Mouse (Mus musculus) embryonic facial prominence, embryonic 11.5 days (tissue): Measurements from ENCODE around the gene Iqschfp. TPM values are rescaled to one million over a fixed set of nuclear protein-coding genes. Genes with fewer than 3 reads are reported as not detected.
A peak's percentile ranks its signal among the peaks of the same experiment; 100 is the strongest.

Experiments
- ATAC-seq: fragments of 200-750 bp; cut with Nextera tagmentation; replicated peaks from 2 replicates; pipeline ENCODE4 v1.8.0; 2017; ENCODE audit warnings: low read depth; ENCODE audit not compliant: insufficient number of reproducible peaks, low FRiP score, low TSS enrichment
- DNase-seq: peaks from one replicate; pipeline ENCODE4 v3.0.0-alpha.2; 2015; ENCODE audit warnings: low spot score
- H3K27ac ChIP-seq: fragments of 300-500 bp; sonication (generic); replicated peaks from 2 replicates; pipeline ENCODE4 v1.5.1; 2014; ENCODE audit warnings: mild to moderate bottlenecking, low read depth, low read length, control low read depth
- H3K27me3 ChIP-seq: fragments of 300-500 bp; sonication (generic); 2 replicates; pipeline ENCODE4 v1.6.1; 2014; ENCODE audit warnings: mild to moderate bottlenecking, low read length, moderate library complexity, mixed read lengths; ENCODE audit not compliant: control insufficient read depth, insufficient read depth
- H3K36me3 ChIP-seq: fragments of 300-500 bp; sonication (generic); replicated peaks from 2 replicates; pipeline ENCODE4 v1.6.1; 2014; ENCODE audit warnings: low read depth, mild to moderate bottlenecking, low read length, moderate library complexity, mixed read lengths; ENCODE audit not compliant: control insufficient read depth, insufficient read depth
- H3K4me1 ChIP-seq: fragments of 300-500 bp; sonication (generic); 2 replicates; pipeline ENCODE4 v1.6.1; 2014; ENCODE audit warnings: low read length, mixed read lengths; ENCODE audit not compliant: control insufficient read depth, insufficient read depth
- H3K4me2 ChIP-seq: fragments of 300-500 bp; sonication (generic); 2 replicates; pipeline ENCODE4 v1.6.1; 2014; ENCODE audit warnings: low read depth, mild to moderate bottlenecking, control low read depth, low read length, moderate library complexity
- H3K4me3 ChIP-seq: fragments of 300-500 bp; sonication (generic); 2 replicates; pipeline ENCODE4 v1.5.1; 2014; ENCODE audit warnings: low read depth, low read length, control low read depth
- H3K9ac ChIP-seq: fragments of 300-500 bp; sonication (generic); replicated peaks from 2 replicates; pipeline ENCODE4 v1.6.1; 2014; ENCODE audit warnings: mild to moderate bottlenecking, control low read depth, low read length
- H3K9me3 ChIP-seq: fragments of 300-500 bp; sonication (generic); replicated peaks from 2 replicates; pipeline ENCODE4 v1.6.1; 2016; ENCODE audit warnings: mild to moderate bottlenecking, low read length, inconsistent platforms, mixed read lengths; ENCODE audit not compliant: control insufficient read depth
- WGBS: fragments of 180-500 bp; shearing (Covaris S2); extraction: QIAGEN DNeasy Blood & Tissue Kit; methylation state at CpG from one replicate; pipeline ENCODE4 v1.1.7; 2014; 5-methylcytosine and 5-hydroxymethylcytosine counted together
- polyA plus RNA-seq: library from polyadenylated mRNA; unstranded; fragments of >200 nt; fragmentation: Nextera tagmentation; extraction: Ambion mirVana; gene quantifications from 2 replicates; pipeline ENCODE4 v1.2.1, GENCODE M21; 2014

The Iqschfp gene
- polyA plus RNA-seq, 1 experiment from 2014 or later = 0.87 TPM

DNA sequence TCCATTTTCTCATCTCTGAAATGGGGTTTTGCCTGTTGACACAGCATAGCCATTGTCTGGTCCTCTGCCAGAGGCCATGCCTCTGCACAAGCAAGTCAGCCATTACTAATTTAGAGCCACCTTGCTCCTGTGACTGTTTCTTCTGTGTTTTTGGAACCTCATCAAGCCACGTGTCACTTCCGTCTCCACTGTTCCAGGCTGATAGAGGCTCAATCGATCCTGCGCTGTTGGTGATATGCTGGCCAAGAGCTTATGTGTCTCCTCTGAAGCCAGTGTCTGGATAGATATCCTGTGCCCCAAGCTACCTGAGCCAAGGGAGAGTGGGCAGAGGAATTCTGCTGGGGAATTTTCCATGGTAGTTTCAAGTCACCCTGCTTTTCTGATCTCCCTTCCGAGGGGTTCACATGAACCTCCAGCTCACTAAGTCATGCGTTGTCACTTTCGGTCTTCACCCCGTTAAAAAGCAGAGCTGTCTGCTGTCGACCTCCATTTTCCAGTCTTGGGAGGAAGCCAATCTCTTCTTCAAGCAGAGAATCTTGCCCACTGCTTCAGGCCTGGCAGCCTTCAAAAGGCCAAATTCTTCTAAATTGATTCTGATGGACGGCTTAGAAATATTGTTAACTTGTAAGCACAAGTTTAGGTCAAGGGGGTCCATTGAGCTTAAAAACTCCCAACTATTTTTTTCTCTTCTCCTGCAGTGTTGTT lies 683.8 kb downstream of the Iqschfp start:
- H3K4me3 ChIP-seq = no peak overlapping the region
- H3K4me2 ChIP-seq = no peak overlapping the region
- no peak overlapping the region for H3K9ac ChIP-seq
- no peak for DNase-seq
- H3K27me3 ChIP-seq = no peaks in the 10 kb centered on the region
- no peak overlapping the region for H3K27ac ChIP-seq
- no peaks in the 10 kb centered on the region; the same call in 1 of the 2 replicates for H3K4me1 ChIP-seq
- WGBS = 73% methylated on average over 10 of the region's 10 CpGs
- no peaks in the 10 kb centered on the region for H3K9me3 ChIP-seq
- H3K36me3 ChIP-seq = no peaks in the 10 kb centered on the region
- no peak for ATAC-seq

DNA sequence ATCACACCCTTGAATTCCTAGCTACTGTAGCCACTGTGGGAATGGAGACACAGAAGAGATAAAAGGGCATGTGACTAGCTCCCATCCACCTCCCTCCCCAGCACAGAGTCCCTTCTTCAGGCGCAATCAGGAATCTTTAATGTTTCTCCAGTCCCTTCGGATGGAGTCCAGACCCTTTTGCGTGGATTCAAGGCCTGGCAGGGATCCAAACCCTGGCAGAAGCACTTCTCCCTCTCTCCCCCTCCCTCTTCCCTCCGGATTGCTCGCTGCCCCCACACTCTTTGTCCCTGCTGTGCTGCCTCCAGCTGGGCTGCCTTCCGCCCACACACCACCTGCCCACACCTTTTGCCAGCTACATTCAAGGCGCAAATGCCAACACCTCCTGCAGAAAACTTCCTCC lies 684.4 kb downstream of the Iqschfp start:
- no peaks in the 10 kb centered on the region; the same call in 1 of the 2 replicates for H3K4me1 ChIP-seq
- no peak overlapping the region for H3K27ac ChIP-seq
- no peaks in the 10 kb centered on the region for H3K36me3 ChIP-seq
- no peaks in the 10 kb centered on the region for H3K9me3 ChIP-seq
- no peaks in the 10 kb centered on the region for H3K27me3 ChIP-seq
- no peak overlapping the region for H3K4me3 ChIP-seq
- peak; percentile 43 for DNase-seq
- whole genome bisulfite sequencing = 26% methylated on average over 7 of the region's 7 CpGs
- no peak overlapping the region for H3K9ac ChIP-seq
- no peak overlapping the region for H3K4me2 ChIP-seq
- ATAC-seq = no peak

- no peaks in the 10 kb centered on the region for H3K36me3 ChIP-seq
- 62% methylated on average over 5 of the region's 5 CpGs for WGBS
- H3K4me1 ChIP-seq = no peaks in the 10 kb centered on the region; the same call in 1 of the 2 replicates
- H3K4me3 ChIP-seq = no peak overlapping the region
- ATAC-seq (no peak), DNase-seq (no peak)
- H3K9ac ChIP-seq = no peak overlapping the region
- no peaks in the 10 kb centered on the region for H3K27me3 ChIP-seq
- H3K27ac ChIP-seq = no peak overlapping the region
- H3K9me3 ChIP-seq = no peaks in the 10 kb centered on the region
- H3K4me2 ChIP-seq = no peak overlapping the region
Observed at GRCm38 (mm10) chr3:68576948-68577347, 684.9 kb downstream of the Iqschfp start.

GRCm38 (mm10) chr3:68581591-68581990 lies 689.6 kb downstream of the Iqschfp start:
- H3K4me1 ChIP-seq = peaks cover 5% of the 10 kb centered on the region
- no peaks in the 10 kb centered on the region for H3K27me3 ChIP-seq
- H3K9ac ChIP-seq = no peak overlapping the region
- WGBS = 66% methylated on average over 13 of the region's 13 CpGs
- no peak overlapping the region for H3K4me2 ChIP-seq
- no peaks in the 10 kb centered on the region for H3K36me3 ChIP-seq
- no peak overlapping the region for H3K27ac ChIP-seq
- no peaks in the 10 kb centered on the region for H3K9me3 ChIP-seq
- DNase-seq = no peak
- no peak overlapping the region for H3K4me3 ChIP-seq
- no peak for ATAC-seq

GRCm38 (mm10) chr3:68582103-68582740 lies 690.2 kb downstream of the Iqschfp start:
- H3K36me3 ChIP-seq = no peaks in the 10 kb centered on the region
- WGBS = 67% methylated on average over 12 of the region's 12 CpGs
- H3K4me2 ChIP-seq = no peak overlapping the region
- ATAC-seq = 0 out of 2 replicates have a peak, but pooled peaks have one; percentile 25
- H3K27ac ChIP-seq = no peak overlapping the region
- H3K4me1 ChIP-seq = peaks cover 5% of the 10 kb centered on the region
- no peak overlapping the region for H3K9ac ChIP-seq
- H3K4me3 ChIP-seq = no peak overlapping the region
- peak; percentile 46 for DNase-seq
- no peaks in the 10 kb centered on the region for H3K9me3 ChIP-seq
- no peaks in the 10 kb centered on the region for H3K27me3 ChIP-seq

DNA sequence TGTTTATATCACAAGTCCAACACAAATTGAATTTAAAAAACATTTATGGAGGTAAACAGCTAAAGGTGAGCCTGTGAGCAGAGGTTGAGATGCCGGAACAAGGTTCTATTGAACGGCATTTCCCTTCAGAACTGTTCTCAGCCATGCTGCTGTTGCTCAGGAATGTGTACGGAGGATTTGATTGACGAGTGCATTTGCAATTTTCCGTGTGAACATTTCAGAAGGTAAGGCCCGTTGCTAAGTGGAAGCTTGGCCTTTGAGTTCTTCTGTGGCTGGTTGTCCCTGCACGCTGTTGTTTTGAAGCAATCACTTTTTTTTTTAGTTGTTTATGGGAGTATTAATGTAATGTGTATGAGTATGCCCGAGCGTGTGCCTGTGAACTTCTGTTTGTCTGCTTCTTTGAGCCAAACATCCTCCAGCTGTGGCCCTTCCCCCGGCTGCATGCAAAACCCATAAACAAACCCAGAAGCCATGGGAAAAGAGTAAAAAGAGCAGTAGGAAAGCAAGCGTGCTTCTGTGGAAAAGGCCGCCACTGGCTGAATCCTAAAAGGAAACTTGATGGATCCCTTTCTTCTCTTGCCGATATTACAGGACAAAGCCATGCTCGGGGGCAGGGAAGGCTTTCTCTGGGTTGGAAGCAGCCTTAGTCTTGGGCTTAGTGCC lies 691.1 kb downstream of the Iqschfp start:
- Histone ChIP-seq H3K4me1 (peaks cover 10% of the 10 kb centered on the region), H3K36me3 (no peaks in the 10 kb centered on the region), H3K27ac (peak overlapping the region; percentile 43; the same call in 1 of the 2 replicates), H3K9ac (no peak overlapping the region), H3K27me3 (no peaks in the 10 kb centered on the region), H3K4me2 (peak overlapping the region; percentile 17; the same call in 1 of the 2 replicates), H3K4me3 (no peak overlapping the region), H3K9me3 (no peaks in the 10 kb centered on the region)
- DNase-seq (peak; percentile 45), ATAC-seq (no peak)
- WGBS = 8% methylated on average over 14 of the region's 14 CpGs

DNA sequence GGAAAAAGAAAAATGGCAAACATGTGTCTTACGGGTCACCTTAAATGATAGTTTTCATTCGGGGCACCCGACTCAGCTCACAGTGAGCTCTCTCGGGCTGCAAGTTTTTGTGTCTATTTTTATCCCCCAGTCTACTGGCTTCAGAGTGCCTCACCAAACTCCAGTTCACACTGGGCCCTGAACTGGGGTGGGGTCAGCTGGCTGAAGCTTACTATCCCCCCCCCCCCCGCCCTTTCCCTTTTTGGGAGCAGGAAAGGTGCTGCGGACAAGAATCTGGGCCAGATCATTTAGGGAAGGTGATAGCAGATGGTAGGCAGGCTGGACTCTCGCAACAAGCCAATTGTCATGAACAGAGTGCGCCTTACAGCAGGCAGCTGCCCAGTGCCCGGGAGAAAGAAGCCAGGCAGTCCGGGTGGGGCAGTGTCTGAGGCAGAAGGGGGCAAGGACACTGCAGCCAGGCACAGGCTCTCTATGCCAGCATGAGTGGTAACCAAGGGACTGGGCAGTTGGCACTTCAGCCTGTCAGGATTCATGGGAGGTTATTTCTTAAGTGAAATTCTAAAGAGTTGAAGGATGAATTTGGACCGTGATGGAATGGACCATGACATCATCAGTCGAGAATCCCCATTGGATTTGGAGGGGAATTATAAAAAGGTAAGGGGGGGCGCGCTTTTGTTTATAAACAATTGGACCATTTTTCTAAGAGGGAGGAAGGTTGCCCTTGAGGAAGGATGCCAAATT lies 691.9 kb downstream of the Iqschfp start:
- Histone ChIP-seq H3K27ac (0 out of 2 replicates have a peak overlapping the region, but pooled peaks have one; percentile 43), H3K4me1 (peaks cover 10% of the 10 kb centered on the region), H3K9me3 (no peaks in the 10 kb centered on the region), H3K4me2 (peak overlapping the region; percentile 17; the same call in 1 of the 2 replicates), H3K27me3 (no peaks in the 10 kb centered on the region), H3K4me3 (no peak overlapping the region), H3K36me3 (no peaks in the 10 kb centered on the region), H3K9ac (no peak overlapping the region)
- DNase-seq (no peak), ATAC-seq (no peak)
- WGBS = 38% methylated on average over 13 of the region's 14 CpGs
